Mouse (Mus musculus) lung, postnatal 0 days (tissue): ENCODE results near the gene Gstm1.

Experiments
- CTCF ChIP-seq: IDR thresholded peaks from 2 replicates; pipeline ENCODE4 v1.5.1; 2016; ENCODE audit warnings: antibody characterized with exemption, mild to moderate bottlenecking
- EP300 ChIP-seq: IDR thresholded peaks from 2 replicates; pipeline ENCODE4 v1.6.1; 2016; ENCODE audit warnings: antibody characterized with exemption, mild to moderate bottlenecking, control low read depth

DNA sequence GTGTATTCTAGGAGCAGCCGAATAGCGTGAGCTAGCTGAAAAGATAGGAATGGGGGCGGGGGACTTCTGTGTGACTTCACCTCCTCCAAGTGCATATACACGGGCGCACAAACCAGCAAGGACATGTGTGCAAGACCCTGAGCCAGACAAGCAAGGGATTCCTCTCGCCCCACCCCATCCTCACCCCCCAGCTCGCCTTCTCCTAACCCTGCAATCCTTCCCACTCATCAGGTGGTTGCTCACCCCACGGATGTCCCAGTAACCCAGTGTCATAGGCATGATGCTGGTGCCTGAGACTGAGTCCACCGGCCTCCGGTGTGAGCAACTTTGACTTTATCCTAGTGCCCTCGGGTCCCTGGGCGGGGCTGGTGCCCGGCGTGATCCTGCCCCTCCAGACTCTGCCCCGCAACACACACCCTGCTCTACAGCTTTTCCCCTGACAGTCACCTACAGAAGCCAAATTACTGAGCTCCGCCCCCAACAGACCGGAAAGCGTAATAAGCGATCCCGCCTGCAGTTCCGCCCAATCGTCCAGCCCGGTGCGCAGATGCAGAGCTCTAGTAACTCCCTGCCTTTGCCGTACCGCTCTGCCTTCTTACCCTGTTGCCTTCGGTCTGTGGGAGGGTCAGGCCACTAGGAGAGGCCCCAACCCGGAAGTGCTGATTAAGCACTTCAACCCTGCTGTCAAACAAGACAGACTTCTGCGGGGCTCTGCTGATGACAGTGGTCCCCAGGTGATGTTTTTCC is 26.8 kb upstream of the Gstm1 start, which contains the start of gene Gstm4:
- TF ChIP-seq EP300: no peak
- TF ChIP-seq CTCF: peak; percentile 49
